Mouse (Mus musculus): Measurements from ENCODE around the gene Kazn.

DNA sequence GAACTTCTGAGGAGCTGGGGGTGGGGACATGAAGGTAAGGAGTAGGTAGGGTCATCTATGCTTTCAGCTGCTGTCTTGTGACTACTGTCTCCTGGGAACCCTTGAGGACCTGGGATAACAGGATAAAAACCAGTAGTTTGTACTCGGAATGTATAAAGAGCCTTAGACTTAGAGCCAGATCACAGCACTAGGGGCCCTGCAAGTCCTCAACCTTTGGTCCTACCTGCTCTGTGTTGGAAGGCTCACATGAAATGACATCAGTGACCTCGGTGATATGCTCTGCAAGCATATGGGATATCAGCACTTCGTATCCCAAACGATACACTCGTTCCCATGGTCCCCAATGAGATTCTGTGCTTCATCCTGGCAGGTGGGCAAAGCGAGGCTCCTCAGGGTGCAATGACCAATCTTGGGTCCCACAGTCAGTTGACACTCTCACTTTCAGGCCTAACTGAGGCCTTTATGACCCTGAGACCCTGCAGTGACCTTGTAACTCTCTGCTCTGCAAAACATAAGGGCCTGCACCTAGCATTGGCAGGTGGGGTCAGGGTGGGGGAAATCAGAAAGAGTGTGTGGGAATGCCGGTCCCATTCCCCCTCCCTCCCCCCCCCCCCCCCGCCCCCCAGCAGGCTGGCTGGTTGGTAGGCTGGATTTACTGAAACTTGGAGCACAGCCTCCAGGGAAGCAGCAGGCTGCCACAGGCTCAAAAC lies 67.3 kb downstream of the Kazn start:
- TF ChIP-seq POLR2A (IDR thresholded peaks at IDR 0.05; ENCODE audit: borderline replicate concordance, control insufficient read depth, low read depth, low read length) (no peak), CTCF (IDR thresholded peaks at IDR 0.05; ENCODE audit: control insufficient read depth, insufficient read depth, low read length) (no peak)
